Mouse (Mus musculus): ENCODE results near the gene Gm44973.

GRCm38 (mm10) chr7:5044981-5045380 lies 29.7 kb downstream of the Gm44973 start:
- TF ChIP-seq CTCF (IDR thresholded peaks at IDR 0.05; ENCODE audit: low read depth): no peak
- TF ChIP-seq EP300 (IDR thresholded peaks at IDR 0.05; ENCODE audit: low read depth): no peak
